Mouse (Mus musculus): ENCODE data around the gene Celsr3.

Celsr3 gene

GRCm38 (mm10) chr9:108806831-108807230 is 19.3 kb upstream of the Celsr3 start:
- DNase-seq (ENCODE audit: low spot score in 2 of 2), result no peak

- no peak for DNase-seq (ENCODE audit: low spot score in 2 of 2)
Observed at GRCm38 (mm10) chr9:108807674-108808073, 18.4 kb upstream of the Celsr3 start.

- peak; percentile 80 to 91 for DNase-seq (ENCODE audit: low spot score in 2 of 2)
Observed at GRCm38 (mm10) chr9:108808163-108808665, 17.9 kb upstream of the Celsr3 start, which contains the start of gene Nckipsd. Gene Nckipsd, plus strand, starts transcription at chr9:108808368.

- DNase-seq (ENCODE audit: low spot score in 2 of 2), result no peak
Observed at GRCm38 (mm10) chr9:108809188-108809587, 16.9 kb upstream of the Celsr3 start.

DNA sequence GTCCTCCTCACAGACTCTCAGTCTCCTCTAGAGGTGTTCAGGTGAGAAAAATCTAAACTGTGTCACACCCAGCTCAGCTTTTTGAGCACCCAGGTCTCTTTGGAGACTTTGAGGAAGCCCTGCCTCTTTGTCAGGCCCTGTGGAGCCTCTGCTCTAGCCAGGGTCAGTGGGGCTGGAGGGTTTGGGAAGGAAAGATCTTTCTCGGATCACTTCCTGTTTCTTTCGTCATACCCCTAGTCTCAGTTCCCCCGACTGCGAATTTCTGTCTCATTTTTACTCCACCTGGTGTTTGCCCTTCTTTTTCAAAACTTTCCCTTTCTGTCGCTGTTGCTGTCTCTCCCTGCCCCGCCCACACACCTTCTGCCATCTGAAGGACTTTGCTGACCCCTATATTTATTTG is 16.4 kb upstream of the Celsr3 start:
- no peak for DNase-seq (ENCODE audit: low spot score in 2 of 2)

GRCm38 (mm10) chr9:108810516-108810915 is 15.6 kb upstream of the Celsr3 start:
- DNase-seq (ENCODE audit: low spot score in 2 of 2), result no peak

- DNase-seq (ENCODE audit: low spot score in 2 of 2), result no peak
Observed at GRCm38 (mm10) chr9:108815557-108815956, 10.6 kb upstream of the Celsr3 start.

- DNase-seq (ENCODE audit: low spot score in 2 of 2), result peak in 1 of 2 experiments; percentile 68
Observed at GRCm38 (mm10) chr9:108819495-108819894, 6.6 kb upstream of the Celsr3 start.

DNA sequence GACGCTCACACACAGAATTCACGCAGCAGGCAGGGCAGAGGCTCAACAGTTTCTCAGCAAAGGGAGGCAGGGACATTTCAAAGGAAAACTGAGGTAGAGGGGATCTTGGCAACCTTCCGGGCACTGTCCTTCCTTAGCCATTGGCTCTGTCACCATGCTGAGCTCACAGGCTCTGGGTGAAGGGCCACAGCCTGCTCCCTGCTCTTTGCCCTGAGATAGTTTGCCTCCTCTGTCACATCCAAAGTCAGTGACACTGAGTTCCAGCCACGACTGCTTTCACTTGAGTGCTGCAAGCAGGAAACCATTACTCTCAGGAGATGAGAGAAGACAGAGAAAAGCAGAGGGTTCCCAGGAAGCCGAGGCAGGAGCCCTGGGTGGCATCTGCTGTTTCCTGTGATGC is 6.0 kb upstream of the Celsr3 start:
- no peak for DNase-seq (ENCODE audit: low spot score in 2 of 2)

DNA sequence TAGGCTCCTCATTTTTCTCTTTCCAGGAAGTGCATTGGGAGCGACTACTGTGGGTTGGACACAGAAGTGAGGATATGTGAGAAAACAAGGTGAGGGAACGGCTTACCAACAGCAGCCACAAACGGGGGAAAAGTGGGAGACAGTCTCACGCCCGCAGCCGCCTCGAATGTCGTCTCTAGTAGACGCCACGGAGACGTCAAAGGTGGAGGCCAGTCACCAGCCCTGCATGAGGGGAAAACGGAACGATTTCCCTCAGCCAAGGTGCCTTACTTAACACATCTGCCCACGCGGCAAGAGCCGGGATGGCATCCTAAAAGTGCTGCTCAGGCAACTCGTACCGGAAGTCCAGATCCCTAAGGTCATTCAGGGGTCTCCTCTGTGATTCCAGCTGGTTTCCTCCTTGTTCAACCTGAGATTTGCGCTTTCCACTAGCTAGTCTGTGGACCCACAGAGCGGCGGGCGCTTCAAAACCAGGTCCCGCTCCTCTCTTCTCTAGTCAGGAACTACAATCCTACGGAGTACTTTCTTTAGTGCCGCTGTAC is 1.9 kb upstream of the Celsr3 start:
- no peak for DNase-seq (ENCODE audit: low spot score in 2 of 2)

DNA sequence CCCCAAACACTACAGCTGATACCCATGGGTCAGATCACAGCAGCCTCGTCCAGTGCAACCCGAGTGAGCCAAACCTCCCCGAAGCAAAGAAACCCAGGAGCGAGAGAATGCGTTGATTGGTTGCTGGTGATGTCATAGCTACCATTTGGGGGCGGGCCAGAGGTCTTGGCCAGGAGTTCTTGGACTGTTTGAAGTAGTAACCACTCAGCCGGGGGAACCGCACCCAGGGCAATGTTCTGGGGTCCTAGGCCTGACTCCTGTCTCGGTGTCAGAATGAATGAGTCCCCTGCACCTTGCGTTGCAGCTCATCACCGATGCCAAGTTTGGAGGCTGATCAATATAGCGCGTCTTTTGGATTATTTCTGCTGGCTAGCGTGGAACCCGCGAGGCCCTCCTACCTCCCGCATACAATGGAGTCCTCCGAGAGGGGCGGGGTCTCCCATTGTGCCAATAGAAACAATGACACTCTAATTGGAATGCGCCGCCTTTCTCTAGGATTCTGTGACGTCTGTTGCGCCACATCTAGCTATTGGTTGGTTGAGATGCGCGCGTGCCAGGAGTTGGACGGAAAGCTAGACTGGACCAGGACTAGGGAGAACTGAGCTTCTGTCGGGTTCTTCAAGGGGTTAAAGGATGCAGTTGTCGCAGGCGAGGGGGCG is 1.2 kb upstream of the Celsr3 start:
- DNase-seq (ENCODE audit: low spot score in 2 of 2), result peak; percentile 91 to 92

GRCm38 (mm10) chr9:108826700-108827340 is 700 bp downstream of the Celsr3 start:
- DNase-seq (ENCODE audit: low spot score in 2 of 2), result peak in 1 of 2 experiments; percentile 54

DNA sequence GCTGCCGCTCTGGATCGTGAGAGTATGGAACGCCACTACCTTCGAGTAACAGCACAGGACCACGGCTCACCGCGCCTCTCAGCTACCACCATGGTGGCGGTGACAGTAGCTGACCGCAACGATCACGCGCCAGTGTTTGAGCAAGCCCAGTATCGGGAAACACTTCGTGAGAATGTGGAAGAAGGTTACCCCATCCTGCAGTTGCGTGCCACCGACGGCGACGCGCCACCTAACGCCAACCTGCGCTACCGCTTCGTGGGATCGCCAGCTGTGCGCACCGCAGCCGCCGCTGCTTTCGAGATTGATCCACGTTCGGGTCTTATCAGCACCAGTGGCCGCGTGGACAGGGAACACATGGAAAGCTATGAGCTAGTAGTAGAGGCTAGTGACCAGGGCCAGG is 1.3 kb downstream of the Celsr3 start:
- no peak for DNase-seq (ENCODE audit: low spot score in 2 of 2)

- DNase-seq (ENCODE audit: low spot score in 2 of 2), result no peak
Observed at GRCm38 (mm10) chr9:108827906-108828305, 1.8 kb downstream of the Celsr3 start.

DNA sequence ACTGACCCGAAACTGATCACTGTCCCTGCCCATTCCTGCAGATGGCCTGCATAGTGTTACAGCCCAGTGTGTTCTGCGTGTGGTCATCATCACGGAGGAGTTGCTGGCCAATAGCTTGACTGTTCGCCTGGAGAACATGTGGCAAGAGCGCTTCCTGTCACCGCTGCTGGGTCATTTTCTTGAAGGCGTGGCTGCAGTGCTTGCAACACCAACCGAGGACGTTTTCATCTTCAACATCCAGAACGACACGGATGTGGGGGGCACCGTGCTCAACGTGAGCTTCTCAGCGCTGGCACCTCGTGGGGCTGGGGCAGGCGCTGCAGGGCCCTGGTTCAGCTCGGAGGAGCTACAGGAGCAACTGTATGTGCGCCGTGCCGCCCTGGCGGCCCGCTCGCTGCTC is 5.5 kb downstream of the Celsr3 start:
- no peak for DNase-seq (ENCODE audit: low spot score in 2 of 2)

- DNase-seq (ENCODE audit: low spot score in 2 of 2), result peak; percentile 74 to 76
Observed at GRCm38 (mm10) chr9:108832390-108833108, 6.4 kb downstream of the Celsr3 start.

GRCm38 (mm10) chr9:108842989-108843388 is 16.9 kb downstream of the Celsr3 start:
- DNase-seq (ENCODE audit: low spot score in 2 of 2), result peak in 1 of 2 experiments; percentile 65

DNA sequence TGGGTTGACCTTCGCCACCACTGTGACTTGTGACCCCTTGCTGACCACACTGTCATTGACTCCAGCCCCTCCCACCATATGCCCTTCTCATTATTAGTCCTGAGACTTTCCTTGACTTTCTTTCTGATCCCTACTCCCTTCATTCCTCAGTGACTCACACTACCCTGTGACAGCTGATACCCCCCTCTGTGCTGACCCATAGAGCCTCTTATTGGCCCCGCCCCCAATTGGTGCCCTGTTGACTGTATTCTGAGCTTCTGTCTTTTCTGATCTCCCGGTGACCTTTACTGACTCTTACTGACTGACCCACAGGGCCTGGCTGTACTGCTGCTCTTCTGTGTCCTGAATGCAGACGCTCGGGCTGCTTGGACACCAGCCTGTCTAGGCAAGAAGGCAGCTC is 19.3 kb downstream of the Celsr3 start:
- DNase-seq (ENCODE audit: low spot score in 2 of 2), result no peak

GRCm38 (mm10) chr9:108847374-108847773 is 21.3 kb downstream of the Celsr3 start:
- DNase-seq (ENCODE audit: low spot score in 2 of 2), result no peak

DNA sequence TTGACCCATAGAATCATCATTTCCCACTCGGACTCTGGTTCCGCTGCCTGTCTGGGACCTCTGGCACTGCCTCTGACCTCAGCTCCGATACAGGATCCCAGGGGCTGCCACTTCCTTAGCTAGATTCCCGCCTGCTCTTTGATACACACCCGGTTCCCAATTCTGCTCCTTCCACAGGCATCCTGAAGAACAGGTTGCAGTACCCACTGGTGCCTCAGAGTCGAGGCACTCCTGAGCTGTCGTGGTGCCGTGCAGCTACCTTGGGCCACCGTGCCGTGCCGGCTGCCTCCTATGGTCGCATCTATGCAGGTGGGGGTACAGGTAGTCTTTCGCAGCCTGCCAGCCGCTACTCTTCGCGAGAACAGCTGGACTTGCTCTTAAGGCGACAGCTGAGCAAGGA is 22.3 kb downstream of the Celsr3 start:
- no peak for DNase-seq (ENCODE audit: low spot score in 2 of 2)

DNA sequence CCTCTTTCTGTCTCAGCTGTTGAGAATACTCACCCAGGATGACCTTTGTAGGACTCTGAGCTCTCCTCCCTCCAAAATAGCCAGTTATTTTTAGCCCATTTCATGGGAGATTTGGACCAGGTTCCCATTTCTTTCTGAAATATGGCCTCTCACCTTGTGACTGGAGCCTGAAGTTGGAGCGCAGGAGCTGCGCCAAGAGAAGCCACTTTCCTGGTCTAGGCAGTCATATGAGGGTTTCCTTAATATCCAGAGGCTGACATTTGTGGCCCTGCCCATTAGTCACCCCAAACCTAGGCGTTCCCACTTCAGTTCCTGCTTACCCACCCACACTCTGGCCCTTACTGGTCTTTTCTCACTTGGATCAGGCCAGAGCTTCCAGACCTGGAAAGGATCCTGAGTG is 26.9 kb downstream of the Celsr3 start, which contains the start of gene Slc26a6:
Gene Slc26a6 (plus strand): TSS at position 308 of the 400 bp plus-strand sequence.
- no peak for DNase-seq (ENCODE audit: low spot score in 2 of 2)

DNA sequence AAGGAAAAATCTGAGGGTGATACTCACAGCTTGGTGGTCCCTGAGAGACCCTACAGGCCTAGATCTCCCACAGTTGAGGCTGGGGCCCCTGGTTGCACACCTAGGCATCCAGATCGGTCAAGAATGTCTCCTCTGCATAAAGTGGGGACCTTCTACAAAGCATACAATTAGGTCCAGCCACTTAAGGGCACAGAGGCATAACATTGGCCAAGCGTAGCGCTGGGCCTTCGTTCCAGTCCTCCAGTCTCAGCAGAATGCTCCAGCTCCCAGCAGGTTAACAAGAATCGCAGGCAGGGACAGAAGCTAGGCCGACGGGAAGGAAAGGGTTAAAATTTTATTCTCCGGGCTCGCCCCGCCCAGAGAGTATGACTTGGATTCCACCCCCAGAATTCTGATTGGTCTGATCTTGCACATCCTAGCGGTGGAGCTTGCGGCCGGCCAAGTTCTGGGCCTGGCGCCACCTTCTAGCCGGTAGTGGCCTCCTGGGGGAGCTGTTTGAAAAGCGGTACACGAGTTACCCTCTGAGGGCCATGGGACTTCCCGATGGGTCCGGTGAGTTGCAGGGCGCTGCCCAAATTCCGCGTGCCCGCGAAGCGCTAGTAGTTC is 27.6 kb downstream of the Celsr3 start:
- DNase-seq (ENCODE audit: low spot score in 2 of 2), result peak; percentile 83 to 94

Measured in left cerebral cortex, adult 9 months (tissue).